Mouse (Mus musculus) intestine, embryonic 16.5 days (tissue): ENCODE results near the gene Slc13a4. TPM values are rescaled to one million over a fixed set of nuclear protein-coding genes. Genes with fewer than 3 reads are reported as not detected.

Source experiments
- ATAC-seq: fragments of 200-750 bp; cut with Nextera tagmentation; 2 replicates; pipeline ENCODE4 v1.8.0; 2017; ENCODE audit warnings: moderate TSS enrichment, moderate library complexity
- H3K27ac ChIP-seq: fragments of 300-500 bp; sonication (generic); 2 replicates; pipeline ENCODE4 v1.5.1; 2014; ENCODE audit warnings: mild to moderate bottlenecking, low read length
- H3K27me3 ChIP-seq: fragments of 300-500 bp; sonication (generic); replicated peaks from 2 replicates; pipeline ENCODE4 v1.6.1; 2014; ENCODE audit warnings: low read length, control low read depth, mixed read lengths; ENCODE audit not compliant: control insufficient read depth, insufficient read depth
- H3K36me3 ChIP-seq: fragments of 300-500 bp; sonication (generic); 2 replicates; pipeline ENCODE4 v1.6.1; 2014; ENCODE audit warnings: low read length, control low read depth; ENCODE audit not compliant: control insufficient read depth, insufficient read depth
- H3K4me1 ChIP-seq: fragments of 300-500 bp; sonication (generic); 2 replicates; pipeline ENCODE4 v1.6.1; 2014; ENCODE audit warnings: low read length, control low read depth, mixed read lengths; ENCODE audit not compliant: control insufficient read depth, insufficient read depth
- H3K4me2 ChIP-seq: fragments of 300-500 bp; sonication (generic); 2 replicates; pipeline ENCODE4 v1.6.1; 2014; ENCODE audit warnings: low read depth, low read length, control low read depth
- H3K4me3 ChIP-seq: fragments of 300-500 bp; sonication (generic); 2 replicates; pipeline ENCODE4 v1.5.1; 2014; ENCODE audit warnings: mild to moderate bottlenecking, low read length
- H3K9ac ChIP-seq: fragments of 300-500 bp; sonication (generic); 2 replicates; pipeline ENCODE4 v1.6.1; 2014; ENCODE audit warnings: low read depth, low read length
- H3K9me3 ChIP-seq: fragments of 300-500 bp; sonication (generic); 2 replicates; pipeline ENCODE4 v1.6.1; 2016; ENCODE audit warnings: low read length, control low read depth; ENCODE audit not compliant: control insufficient read depth
- WGBS: fragments of 180-500 bp; shearing (Covaris S2); extraction: QIAGEN DNeasy Blood & Tissue Kit; methylation state at CpG from one replicate; pipeline ENCODE4 v1.1.7; 2014; 5-methylcytosine and 5-hydroxymethylcytosine counted together
- polyA plus RNA-seq: library from polyadenylated mRNA; unstranded; fragments of >200 nt; fragmentation: Nextera tagmentation; extraction: Ambion mirVana; gene quantifications from 2 replicates; pipeline ENCODE4 v1.2.1, GENCODE M21; 2015

The Slc13a4 gene
- polyA plus RNA-seq, 1 experiment from 2014 or later, result 0.27 TPM

- H3K4me1 ChIP-seq, result no peaks in the 10 kb centered on the region
- no peaks in the 10 kb centered on the region for H3K9me3 ChIP-seq
- H3K27ac ChIP-seq, result no peak overlapping the region
- no peaks in the 10 kb centered on the region for H3K27me3 ChIP-seq
- H3K4me3 ChIP-seq, result no peak overlapping the region
- H3K36me3 ChIP-seq, result no peaks in the 10 kb centered on the region
- H3K9ac ChIP-seq, result no peak overlapping the region
- H3K4me2 ChIP-seq, result no peak overlapping the region
- 58% methylated on average over 8 of the region's 8 CpGs for WGBS
- ATAC-seq, result no peak
Measured at GRCm38 (mm10) chr6:35337836-35338235, 29.9 kb upstream of the Slc13a4 start.

GRCm38 (mm10) chr6:35335452-35335851 lies 27.5 kb upstream of the Slc13a4 start:
- Histone ChIP-seq H3K4me1 (0 out of 2 replicates have a peak, but pooled peaks cover 5% of the 10 kb centered on the region), H3K4me3 (no peak overlapping the region), H3K36me3 (no peaks in the 10 kb centered on the region), H3K9ac (no peak overlapping the region), H3K27ac (no peak overlapping the region), H3K27me3 (no peaks in the 10 kb centered on the region), H3K4me2 (no peak overlapping the region), H3K9me3 (no peaks in the 10 kb centered on the region)
- 0 out of 2 replicates have a peak, but pooled peaks have one; percentile 33 for ATAC-seq
- 41% methylated on average over 5 of the region's 5 CpGs for WGBS

- no peak for ATAC-seq
- Histone ChIP-seq H3K27ac (no peak overlapping the region), H3K27me3 (no peaks in the 10 kb centered on the region), H3K36me3 (no peaks in the 10 kb centered on the region), H3K9me3 (no peaks in the 10 kb centered on the region), H3K4me1 (0 out of 2 replicates have a peak, but pooled peaks cover 5% of the 10 kb centered on the region), H3K4me2 (no peak overlapping the region), H3K9ac (no peak overlapping the region), H3K4me3 (no peak overlapping the region)
- WGBS, result 79% methylated on average over 4 of the region's 4 CpGs
Measured at GRCm38 (mm10) chr6:35334278-35334677, 26.3 kb upstream of the Slc13a4 start.

- no peak overlapping the region for H3K4me2 ChIP-seq
- ATAC-seq, result peak; percentile 74
- WGBS, result 42% methylated on average over 3 of the region's 3 CpGs
Measured at GRCm38 (mm10) chr6:35333632-35334031, 25.7 kb upstream of the Slc13a4 start.

GRCm38 (mm10) chr6:35330834-35331233 lies 22.9 kb upstream of the Slc13a4 start:
- H3K4me3 ChIP-seq, result no peak overlapping the region
- H3K9me3 ChIP-seq, result no peaks in the 10 kb centered on the region
- no peaks in the 10 kb centered on the region for H3K27me3 ChIP-seq
- 0 out of 2 replicates have a peak, but pooled peaks cover 5% of the 10 kb centered on the region for H3K4me1 ChIP-seq
- ATAC-seq, result peak; percentile 16; the same call in 1 of the 2 replicates
- no peak overlapping the region for H3K4me2 ChIP-seq
- H3K27ac ChIP-seq, result no peak overlapping the region
- H3K9ac ChIP-seq, result no peak overlapping the region
- no peaks in the 10 kb centered on the region for H3K36me3 ChIP-seq
- WGBS, result 38% methylated on average over 6 of the region's 6 CpGs

More at GRCm38 (mm10) chr6:35333632-35334031, 25.7 kb upstream of the Slc13a4 start:
- Histone ChIP-seq H3K9me3 (no peaks in the 10 kb centered on the region), H3K9ac (no peak overlapping the region), H3K27ac (no peak overlapping the region), H3K4me1 (0 out of 2 replicates have a peak, but pooled peaks cover 5% of the 10 kb centered on the region), H3K36me3 (no peaks in the 10 kb centered on the region), H3K4me3 (no peak overlapping the region), H3K27me3 (no peaks in the 10 kb centered on the region)

- Histone ChIP-seq H3K4me2 (no peak overlapping the region), H3K9ac (no peak overlapping the region), H3K27me3 (no peaks in the 10 kb centered on the region), H3K27ac (no peak overlapping the region), H3K9me3 (no peaks in the 10 kb centered on the region), H3K4me1 (0 out of 2 replicates have a peak, but pooled peaks cover 7% of the 10 kb centered on the region), H3K4me3 (no peak overlapping the region), H3K36me3 (no peaks in the 10 kb centered on the region)
- WGBS, result 95% methylated on average over 12 of the region's 12 CpGs
- no peak for ATAC-seq
Measured at GRCm38 (mm10) chr6:35329956-35330355, 22.0 kb upstream of the Slc13a4 start.

- no peaks in the 10 kb centered on the region for H3K9me3 ChIP-seq
- H3K4me2 ChIP-seq, result no peak within 1 kb of the TSS
- no peak within 1 kb of the TSS for H3K9ac ChIP-seq
- H3K4me1 ChIP-seq, result 0 out of 2 replicates have a peak, but pooled peaks cover 7% of the 10 kb centered on the region
- H3K27me3 ChIP-seq, result no peaks in the 10 kb centered on the region
- no peaks in the 10 kb centered on the region for H3K36me3 ChIP-seq
- WGBS, result 38% methylated on average over 9 of the region's 9 CpGs
- no peak within 1 kb of the TSS for H3K4me3 ChIP-seq
- ATAC-seq, result peak; percentile 50; the same call in 1 of the 2 replicates
- 0 out of 2 replicates have a peak within 1 kb of the TSS, but pooled peaks have one; percentile 52 for H3K27ac ChIP-seq
Measured at GRCm38 (mm10) chr6:35326111-35326515, 18.2 kb upstream of the Slc13a4 start, which contains the start of gene Fam180a. Fam180a (minus strand) TSS chr6:35326141.

GRCm38 (mm10) chr6:35324306-35324705 lies 16.4 kb upstream of the Slc13a4 start:
- Histone ChIP-seq H3K9me3 (no peaks in the 10 kb centered on the region), H3K4me2 (no peak overlapping the region), H3K4me3 (no peak overlapping the region), H3K27ac (no peak overlapping the region), H3K27me3 (no peaks in the 10 kb centered on the region), H3K36me3 (no peaks in the 10 kb centered on the region), H3K4me1 (0 out of 2 replicates have a peak, but pooled peaks cover 5% of the 10 kb centered on the region), H3K9ac (no peak overlapping the region)
- no peak for ATAC-seq
- 70% methylated on average over 9 of the region's 9 CpGs for WGBS

GRCm38 (mm10) chr6:35323046-35323445 lies 15.1 kb upstream of the Slc13a4 start:
- H3K4me1 ChIP-seq, result 0 out of 2 replicates have a peak, but pooled peaks cover 5% of the 10 kb centered on the region
- H3K27me3 ChIP-seq, result no peaks in the 10 kb centered on the region
- H3K9me3 ChIP-seq, result no peaks in the 10 kb centered on the region
- no peaks in the 10 kb centered on the region for H3K36me3 ChIP-seq
- no peak overlapping the region for H3K9ac ChIP-seq
- H3K27ac ChIP-seq, result no peak overlapping the region
- H3K4me2 ChIP-seq, result no peak overlapping the region
- no peak for ATAC-seq
- no peak overlapping the region for H3K4me3 ChIP-seq
- WGBS, result 88% methylated on average over 1 of the region's 1 CpGs

GRCm38 (mm10) chr6:35321105-35321504 lies 13.2 kb upstream of the Slc13a4 start:
- Histone ChIP-seq H3K4me3 (no peak overlapping the region), H3K9ac (no peak overlapping the region), H3K27me3 (0 out of 2 replicates have a peak, but pooled peaks cover 2% of the 10 kb centered on the region), H3K9me3 (no peaks in the 10 kb centered on the region), H3K4me2 (no peak overlapping the region), H3K4me1 (0 out of 2 replicates have a peak, but pooled peaks cover 5% of the 10 kb centered on the region), H3K36me3 (no peaks in the 10 kb centered on the region), H3K27ac (peak overlapping the region; percentile 33)
- 65% methylated on average over 4 of the region's 4 CpGs for WGBS
- ATAC-seq, result peak; percentile 97
